Comparison of ENCODE assay signal across 12 mouse cellular contexts in the genomic region with DNA sequence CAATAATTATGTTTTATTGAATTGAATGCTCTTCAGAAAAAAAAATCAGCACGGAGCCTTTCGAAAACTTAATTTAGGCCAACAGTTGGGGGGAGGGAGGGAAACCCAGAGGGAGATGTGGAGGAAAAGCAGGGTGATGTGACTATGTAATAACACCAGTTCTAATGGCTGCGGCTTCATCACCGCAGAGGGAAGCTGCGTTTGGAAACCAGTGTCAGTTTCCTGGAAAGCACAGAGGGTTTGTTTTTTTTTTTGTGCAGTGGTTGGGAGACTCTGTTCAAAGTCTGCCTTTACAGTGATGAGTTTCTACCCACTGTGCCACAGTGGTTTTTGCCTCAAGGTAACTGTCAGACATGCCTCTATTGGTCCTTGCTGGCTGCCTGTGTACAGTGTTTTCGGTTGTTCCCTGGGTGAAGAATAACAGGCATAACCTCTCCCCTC. TPM values are rescaled to one million over a fixed set of nuclear protein-coding genes. Genes with fewer than 3 reads are reported as not detected.
DNase-seq lines count a peak whose midpoint lies in the region; ATAC-seq lines count a peak whose summit lies in the region.
"Had no signal": no experiment of that assay in that cellular context is flagged by ENCODE, and none has a peak within 500 bp of the region (broad histone marks: within the 10 kb centered on the region; RNA-seq: fewer than 3 reads in every experiment).

No protein-coding gene starts in this region.

- peak; percentile 68 for ATAC-seq in hindbrain, embryonic 11.5 days (ENCODE audit: low FRiP score)
- ATAC-seq in midbrain, embryonic 14.5 days (ENCODE audit: low FRiP score, low TSS enrichment), result no peak; the same call in 1 of the 2 replicates
- ATAC-seq in megakaryocyte, adult 5-6 weeks (ENCODE audit: poor library complexity, severe bottlenecking), result no peak
- no peak for ATAC-seq in intestine, embryonic 15.5 days

- H3K36me3 ChIP-seq in embryonic facial prominence, embryonic 10.5 days (replicated peaks), result no peaks in the 10 kb centered on the region
- no peaks in the 10 kb centered on the region for H3K36me3 ChIP-seq in hindbrain, embryonic 11.5 days (ENCODE audit: control insufficient read depth, insufficient read depth, low read length)
- H3K36me3 ChIP-seq in midbrain, embryonic 14.5 days (ENCODE audit: control insufficient read depth, insufficient read depth, low read length), result no peaks in the 10 kb centered on the region
- H3K36me3 ChIP-seq in intestine, embryonic 15.5 days, result no peaks in the 10 kb centered on the region

- no peak overlapping the region for H3K4me2 ChIP-seq in hindbrain, embryonic 11.5 days (replicated peaks; ENCODE audit: low read depth, low read length)
- peak overlapping the region; percentile 51 for H3K4me2 ChIP-seq in midbrain, embryonic 14.5 days (ENCODE audit: low read length)
- no peak overlapping the region for H3K4me2 ChIP-seq in intestine, embryonic 15.5 days (replicated peaks)

- peak; percentile 11 for DNase-seq in MN1 (ENCODE audit: low spot score)
- no peak for DNase-seq in embryonic facial prominence, embryonic 10.5 days (ENCODE audit: low spot score)
- peak; percentile 19 for DNase-seq in hindbrain, embryonic 11.5 days (ENCODE audit: low spot score)
- peak; percentile 61 for DNase-seq in midbrain, embryonic 14.5 days
- DNase-seq in heart, postnatal 25 days (ENCODE audit: low spot score), result no peak
- no peak for DNase-seq in urinary bladder, adult 18-20 months (ENCODE audit: low spot score in 2 of 2)
- DNase-seq: adrenal gland, postnatal 14 days; cerebellum, adult 9-10 months had no signal

- H3K4me1 ChIP-seq in embryonic facial prominence, embryonic 10.5 days, result peaks cover 15% of the 10 kb centered on the region
- peaks cover 10% of the 10 kb centered on the region for H3K4me1 ChIP-seq in hindbrain, embryonic 11.5 days (replicated peaks; ENCODE audit: control insufficient read depth, insufficient read depth, low read length)
- peaks cover 19% of the 10 kb centered on the region for H3K4me1 ChIP-seq in midbrain, embryonic 14.5 days (ENCODE audit: control insufficient read depth, insufficient read depth, low read length)
- H3K4me1 ChIP-seq in intestine, embryonic 15.5 days (replicated peaks), result no peaks in the 10 kb centered on the region

- H3K9me3 ChIP-seq in embryonic facial prominence, embryonic 10.5 days, result no peaks in the 10 kb centered on the region
- no peaks in the 10 kb centered on the region for H3K9me3 ChIP-seq in hindbrain, embryonic 11.5 days (ENCODE audit: control insufficient read depth, low read length)
- H3K9me3 ChIP-seq in midbrain, embryonic 14.5 days (ENCODE audit: control insufficient read depth, low read length), result no peaks in the 10 kb centered on the region
- H3K9me3 ChIP-seq in intestine, embryonic 15.5 days, result no peaks in the 10 kb centered on the region

- no peaks in the 10 kb centered on the region for H3K27me3 ChIP-seq in embryonic facial prominence, embryonic 10.5 days (replicated peaks; ENCODE audit: low read depth, poor library complexity, severe bottlenecking)
- H3K27me3 ChIP-seq in hindbrain, embryonic 11.5 days (ENCODE audit: control insufficient read depth, insufficient read depth, low read length), result no peaks in the 10 kb centered on the region
- no peaks in the 10 kb centered on the region for H3K27me3 ChIP-seq in midbrain, embryonic 14.5 days (ENCODE audit: control insufficient read depth, insufficient read depth, low read length)
- H3K27me3 ChIP-seq in intestine, embryonic 15.5 days (replicated peaks), result no peaks in the 10 kb centered on the region

- WGBS in embryonic facial prominence, embryonic 10.5 days, result 43% methylated on average over 6 of the region's 6 CpGs
- 34% methylated on average over 6 of the region's 6 CpGs for WGBS in hindbrain, embryonic 11.5 days
- WGBS in midbrain, embryonic 14.5 days, result 13% methylated on average over 6 of the region's 6 CpGs
- 38% methylated on average over 6 of the region's 6 CpGs for WGBS in intestine, embryonic 15.5 days

- intact Hi-C loops in heart, postnatal 25 days (cut with DNase I), result no loop called here

- no peak overlapping the region for H3K9ac ChIP-seq in hindbrain, embryonic 11.5 days (ENCODE audit: low read depth, low read length)
- no peak overlapping the region for H3K9ac ChIP-seq in midbrain, embryonic 14.5 days (replicated peaks; ENCODE audit: low read length)
- H3K9ac ChIP-seq in intestine, embryonic 15.5 days, result no peak overlapping the region

- 0 out of 2 replicates have a peak overlapping the region, but pooled peaks have one; percentile 8 for H3K4me3 ChIP-seq in embryonic facial prominence, embryonic 10.5 days
- no peak overlapping the region for H3K4me3 ChIP-seq in hindbrain, embryonic 11.5 days (ENCODE audit: low read depth, low read length)
- peak overlapping the region; percentile 16; the same call in 1 of the 2 replicates for H3K4me3 ChIP-seq in midbrain, embryonic 14.5 days (replicated peaks; ENCODE audit: low read depth, low read length)
- H3K4me3 ChIP-seq in intestine, embryonic 15.5 days (replicated peaks), result no peak overlapping the region

- H3K27ac ChIP-seq in embryonic facial prominence, embryonic 10.5 days (replicated peaks), result no peak overlapping the region
- peak overlapping the region; percentile 51; the same call in 1 of the 2 replicates for H3K27ac ChIP-seq in hindbrain, embryonic 11.5 days (ENCODE audit: low read depth, low read length)
- peak overlapping the region; percentile 85 for H3K27ac ChIP-seq in midbrain, embryonic 14.5 days (replicated peaks; ENCODE audit: low read depth, low read length)
- H3K27ac ChIP-seq in intestine, embryonic 15.5 days, result no peak overlapping the region

RNA-seq across cellular contexts. Expression of a gene that starts 44.0 kb away (rescaled TPM):
- polyA plus RNA-seq in embryonic facial prominence, embryonic 10.5 days (2016; fragmentation: Nextera tagmentation; extraction: Ambion mirVana), result not detected in 2 replicates
- 0.15 and 0.28 TPM in 2 replicates for polyA plus RNA-seq in hindbrain, embryonic 11.5 days (2014; fragmentation: Nextera tagmentation; extraction: Ambion mirVana)
- polyA plus RNA-seq in midbrain, embryonic 14.5 days (2014; fragmentation: Nextera tagmentation; extraction: Ambion mirVana), result 0.11 and 0.16 TPM in 2 replicates
- under 1 TPM; 0.08 to 0.23 TPM for total RNA-seq in heart, postnatal 25 days (2021)
- total RNA-seq in megakaryocyte, adult 5-6 weeks (2015), result not detected in 2 replicates
- total RNA-seq in megakaryocyte, adult 5-6 weeks (2017), result 0.15 TPM in 1 of 2 replicates, not detected in the other
- not detected in 2 replicates for polyA plus RNA-seq in intestine, embryonic 15.5 days (2015; fragmentation: Nextera tagmentation; extraction: Ambion mirVana)
- total RNA-seq: adrenal gland, postnatal 14 days; liver, adult 2 months had no signal
- polyA plus RNA-seq: heart, embryonic 16.5 days; liver, adult 2 months had no signal

Comparison
In these comparisons a context has a peak if more than half of its experiments do, and no peak if none do; other contexts are left out.
1. DNase-seq: peak in MN1 (single experiment), hindbrain, embryonic 11.5 days (single experiment) and midbrain, embryonic 14.5 days (single experiment); none in embryonic facial prominence, embryonic 10.5 days (single experiment), heart, postnatal 25 days (single experiment) and urinary bladder, adult 18-20 months (0 of 2).
2. H3K27ac ChIP-seq: peak in hindbrain, embryonic 11.5 days (single experiment) and midbrain, embryonic 14.5 days (single experiment); none in embryonic facial prominence, embryonic 10.5 days (single experiment) and intestine, embryonic 15.5 days (single experiment).
3. H3K4me3 ChIP-seq: peak in embryonic facial prominence, embryonic 10.5 days (single experiment) and midbrain, embryonic 14.5 days (single experiment); none in hindbrain, embryonic 11.5 days (single experiment) and intestine, embryonic 15.5 days (single experiment).